Mouse (Mus musculus): Measurements from ENCODE around the gene Aif1. TPM values are rescaled to one million over a fixed set of nuclear protein-coding genes. Genes with fewer than 3 reads are reported as not detected.
"Not testable (repeated sequence)": the region's sequence is repeated elsewhere in the genome, so short reads cannot be mapped to it uniquely, and the experiment has no call there.

Aif1 gene
- total and polyA plus RNA-seq, 3 experiments = 7.0 to 14.7 (median 14.1) TPM

- Histone ChIP-seq H3K9ac (ENCODE audit: insufficient read depth, low read depth) (no peak overlapping the region), H3K79me2 (replicated peaks; ENCODE audit: control insufficient read depth, extremely low read depth, insufficient read depth, poor library complexity, severe bottlenecking) (peaks cover 46% of the 10 kb centered on the region), H3K4me2 (ENCODE audit: insufficient read depth, low read depth, poor library complexity, severe bottlenecking) (no peak overlapping the region; the same call in 1 of the 2 replicates), H3K4me1 (ENCODE audit: control insufficient read depth in 1 of 2, insufficient read depth in 2 of 2) (peaks cover 5 to 48% of the 10 kb centered on the region in 2 experiments), H3K27ac (ENCODE audit: insufficient read depth, low read depth) (0 out of 2 replicates have a peak overlapping the region, but pooled peaks have one; percentile 12), H3K27me3 (replicated peaks) (no peaks in the 10 kb centered on the region), H3K36me3 (replicated peaks in 1 of 2; ENCODE audit: control insufficient read depth in 1 of 2, insufficient read depth in 1 of 2, low read length in 1 of 2) (peaks cover 26 to 43% of the 10 kb centered on the region in 2 experiments), H3K4me3 (replicated peaks in 1 of 3; ENCODE audit: low read depth in 2 of 3, low read length in 2 of 3, poor library complexity in 1 of 3) (no peak overlapping the region), H3K9me3 (replicated peaks; ENCODE audit: low read length) (no peaks in the 10 kb centered on the region)
- dilution Hi-C loops (cut with MboI; ENCODE audit: extremely low pct_ligation_motif_present, extremely low pct_unique_long_range_greater_than_20kb, low sequenced_read_pairs) (no loop called here), in situ Hi-C loops (cut with MboI; ENCODE audit: low pct_ligation_motif_present, low pct_unique_long_range_greater_than_20kb, low sequenced_read_pairs) (no loop called here)
- DNase-seq (ENCODE audit: extremely low read depth) = no peak
- no peak for TF ChIP-seq RAD21 (IDR thresholded peaks at IDR 0.05; ENCODE audit: low read depth, low read length)
- TF ChIP-seq JUN (IDR thresholded peaks at IDR 0.05; ENCODE audit: insufficient read depth, low read depth, low read length) = no peak
- TF ChIP-seq SMC3 (IDR thresholded peaks at IDR 0.05; ENCODE audit: low read depth, low read length) = no peak
- no peak for TF ChIP-seq HCFC1 (IDR thresholded peaks at IDR 0.05; ENCODE audit: low read depth, low read length)
Observed at GRCm38 (mm10) chr17:35125081-35125480, 50.8 kb downstream of the Aif1 start.

GRCm38 (mm10) chr17:35124261-35124896, 51.5 kb downstream of the Aif1 start:
- H3K9ac ChIP-seq (ENCODE audit: insufficient read depth, low read depth); H3K9me3 ChIP-seq (replicated peaks; ENCODE audit: low read length); in situ Hi-C loops (cut with MboI; ENCODE audit: low pct_ligation_motif_present, low pct_unique_long_range_greater_than_20kb, low sequenced_read_pairs); DNase-seq (ENCODE audit: extremely low read depth); H3K4me3 ChIP-seq (replicated peaks in 1 of 3; ENCODE audit: low read depth in 2 of 3, low read length in 2 of 3, poor library complexity in 1 of 3); H3K27me3 ChIP-seq (replicated peaks); H3K4me2 ChIP-seq (ENCODE audit: insufficient read depth, low read depth, poor library complexity, severe bottlenecking); dilution Hi-C loops (cut with MboI; ENCODE audit: extremely low pct_ligation_motif_present, extremely low pct_unique_long_range_greater_than_20kb, low sequenced_read_pairs); H3K27ac ChIP-seq (ENCODE audit: insufficient read depth, low read depth): not testable (repeated sequence)
- H3K4me1 ChIP-seq (ENCODE audit: control insufficient read depth in 1 of 2, insufficient read depth in 2 of 2) = peaks cover 5 to 55% of the 10 kb centered on the region in 2 experiments
- peaks cover 26 to 43% of the 10 kb centered on the region in 2 experiments for H3K36me3 ChIP-seq (replicated peaks in 1 of 2; ENCODE audit: control insufficient read depth in 1 of 2, insufficient read depth in 1 of 2, low read length in 1 of 2)
- H3K79me2 ChIP-seq (replicated peaks; ENCODE audit: control insufficient read depth, extremely low read depth, insufficient read depth, poor library complexity, severe bottlenecking) = peaks cover 53% of the 10 kb centered on the region

- Histone ChIP-seq H3K4me1 (ENCODE audit: control insufficient read depth in 1 of 2, insufficient read depth in 2 of 2) (peaks cover 5 to 55% of the 10 kb centered on the region in 2 experiments), H3K36me3 (replicated peaks in 1 of 2; ENCODE audit: control insufficient read depth in 1 of 2, insufficient read depth in 1 of 2, low read length in 1 of 2) (peaks cover 28 to 42% of the 10 kb centered on the region in 2 experiments), H3K79me2 (replicated peaks; ENCODE audit: control insufficient read depth, extremely low read depth, insufficient read depth, poor library complexity, severe bottlenecking) (peaks cover 51% of the 10 kb centered on the region)
- H3K9me3 ChIP-seq (replicated peaks; ENCODE audit: low read length); H3K9ac ChIP-seq (ENCODE audit: insufficient read depth, low read depth); dilution Hi-C loops (cut with MboI; ENCODE audit: extremely low pct_ligation_motif_present, extremely low pct_unique_long_range_greater_than_20kb, low sequenced_read_pairs); in situ Hi-C loops (cut with MboI; ENCODE audit: low pct_ligation_motif_present, low pct_unique_long_range_greater_than_20kb, low sequenced_read_pairs); H3K4me2 ChIP-seq (ENCODE audit: insufficient read depth, low read depth, poor library complexity, severe bottlenecking); H3K4me3 ChIP-seq (replicated peaks in 1 of 3; ENCODE audit: low read depth in 2 of 3, low read length in 2 of 3, poor library complexity in 1 of 3); H3K27ac ChIP-seq (ENCODE audit: insufficient read depth, low read depth); DNase-seq (ENCODE audit: extremely low read depth); H3K27me3 ChIP-seq (replicated peaks): not testable (repeated sequence)
Observed at GRCm38 (mm10) chr17:35123287-35123686, 52.6 kb downstream of the Aif1 start.

GRCm38 (mm10) chr17:35121871-35122303, 54.0 kb downstream of the Aif1 start, which contains the start of gene Csnk2b:
Csnk2b (minus strand) TSS chr17:35122053.
- dilution Hi-C loops (cut with MboI; ENCODE audit: extremely low pct_ligation_motif_present, extremely low pct_unique_long_range_greater_than_20kb, low sequenced_read_pairs) = no loop called here
- TF ChIP-seq NRF1 (IDR thresholded peaks at IDR 0.05; ENCODE audit: low read depth, low read length) = peak; percentile 81
- peak; percentile 29 for TF ChIP-seq RAD21 (IDR thresholded peaks at IDR 0.05; ENCODE audit: low read depth, low read length)
- no peak for TF ChIP-seq POLR2A (IDR thresholded peaks at IDR 0.05; ENCODE audit: low read depth, low read length)
- 0 out of 2 replicates have a peak, but pooled peaks have one; percentile 49 for TF ChIP-seq E2F4 (IDR thresholded peaks at IDR 0.05; ENCODE audit: insufficient replicate concordance, low read depth, low read length)
- peak in 1 of 2 experiments; percentile 43; a peak in 2 of 4 replicates for TF ChIP-seq CTCF (conservative IDR thresholded peaks at IDR 0.05 in 1 of 2, IDR thresholded peaks at IDR 0.05 in 1 of 2; ENCODE audit: low read depth in 2 of 2, low read length in 2 of 2)
- TF ChIP-seq HCFC1 (IDR thresholded peaks at IDR 0.05; ENCODE audit: low read depth, low read length) = no peak
- peaks cover 40% of the 10 kb centered on the region for H3K79me2 ChIP-seq (replicated peaks; ENCODE audit: control insufficient read depth, extremely low read depth, insufficient read depth, poor library complexity, severe bottlenecking)
- in situ Hi-C loops (cut with MboI; ENCODE audit: low pct_ligation_motif_present, low pct_unique_long_range_greater_than_20kb, low sequenced_read_pairs) = no loop called here
- peaks cover 0 to 44% of the 10 kb centered on the region in 2 experiments; a peak in 2 of 4 replicates for H3K4me1 ChIP-seq (ENCODE audit: control insufficient read depth in 1 of 2, insufficient read depth in 2 of 2)
- no peaks in the 10 kb centered on the region for H3K9me3 ChIP-seq (replicated peaks; ENCODE audit: low read length)
- peak within 1 kb of the TSS; percentile 95 to 99 (median 98) for H3K4me3 ChIP-seq (replicated peaks in 1 of 3; ENCODE audit: low read depth in 2 of 3, low read length in 2 of 3, poor library complexity in 1 of 3)
- DNase-seq (ENCODE audit: extremely low read depth) = peak; percentile 66
- H3K36me3 ChIP-seq (replicated peaks in 1 of 2; ENCODE audit: control insufficient read depth in 1 of 2, insufficient read depth in 1 of 2, low read length in 1 of 2) = peaks cover 34 to 46% of the 10 kb centered on the region in 2 experiments
- peak within 1 kb of the TSS; percentile 95 for H3K9ac ChIP-seq (ENCODE audit: insufficient read depth, low read depth)
- peak within 1 kb of the TSS; percentile 69 for H3K4me2 ChIP-seq (ENCODE audit: insufficient read depth, low read depth, poor library complexity, severe bottlenecking)
- peak within 1 kb of the TSS; percentile 83 for H3K27ac ChIP-seq (ENCODE audit: insufficient read depth, low read depth)
- H3K27me3 ChIP-seq (replicated peaks) = no peaks in the 10 kb centered on the region

All from CH12.LX (cell line).